Mouse (Mus musculus) CH12.LX (cell line): ENCODE results near the gene Tppp. TPM values are rescaled to one million over a fixed set of nuclear protein-coding genes. Genes with fewer than 3 reads are reported as not detected.
"Not testable (repeated sequence)": the region's sequence is repeated elsewhere in the genome, so short reads cannot be mapped to it uniquely, and the experiment has no call there.

Experiments
- DNase-seq: peaks from one replicate; pipeline ENCODE4 v3.0.0-alpha.2; 2013; ENCODE audit errors: extremely low read depth
- H3K27ac ChIP-seq: 2 replicates; pipeline ENCODE4 v1.5.1; 2012; ENCODE audit warnings: low read depth, mild to moderate bottlenecking, control low read depth, moderate library complexity; ENCODE audit not compliant: insufficient read depth
- H3K27me3 ChIP-seq: replicated peaks from 2 replicates; pipeline ENCODE3; 2012; ENCODE audit warnings: inconsistent platforms
- H3K36me3 ChIP-seq, 2 experiments: replicated peaks in 1 of 2; 2 replicates each; pipeline versions ENCODE3 to v1.6.1; 2012; ENCODE audit warnings: inconsistent platforms in 1 of 2, low read length in 1 of 2, mild to moderate bottlenecking in 1 of 2, mixed read lengths in 1 of 2, moderate library complexity in 1 of 2; ENCODE audit not compliant: control insufficient read depth in 1 of 2, insufficient read depth in 1 of 2
- H3K4me1 ChIP-seq, 2 experiments: 2 replicates each; pipeline ENCODE4 v1.6.1; 2012; ENCODE audit warnings: inconsistent platforms in 1 of 2, moderate library complexity in 1 of 2; ENCODE audit not compliant: insufficient read depth in 2 of 2, control insufficient read depth in 1 of 2
- H3K4me2 ChIP-seq: 2 replicates; pipeline ENCODE4 v1.6.1; 2012; ENCODE audit warnings: low read depth, mild to moderate bottlenecking, control low read depth; ENCODE audit not compliant: poor library complexity, insufficient read depth, severe bottlenecking
- H3K4me3 ChIP-seq, 3 experiments: fragments of 150-350 bp in 1 of 3; sonication (generic) in 1 of 3; replicated peaks in 1 of 3; 2 replicates each; pipeline versions ENCODE3 to v1.5.1; 2011 to 2012; ENCODE audit warnings: low read depth in 2 of 3, low read length in 2 of 3, mild to moderate bottlenecking in 2 of 3, moderate library complexity in 2 of 3, control low read depth in 1 of 3, improper control_type of control experiment in 1 of 3, inconsistent platforms in 1 of 3, mixed read lengths in 1 of 3; ENCODE audit not compliant: poor library complexity in 1 of 3
- H3K79me2 ChIP-seq: replicated peaks from 2 replicates; pipeline ENCODE4 v1.6.1; 2012; ENCODE audit warnings: mild to moderate bottlenecking, moderate library complexity; ENCODE audit not compliant: control insufficient read depth, poor library complexity, insufficient read depth, severe bottlenecking; ENCODE audit errors: extremely low read depth
- H3K9ac ChIP-seq: 2 replicates; pipeline ENCODE4 v1.6.1; 2012; ENCODE audit warnings: low read depth, mild to moderate bottlenecking, control low read depth, moderate library complexity; ENCODE audit not compliant: insufficient read depth
- H3K9me3 ChIP-seq: replicated peaks from 2 replicates; pipeline ENCODE3; 2012; ENCODE audit warnings: low read length, inconsistent platforms, mixed read lengths
- BHLHE40 ChIP-seq: IDR thresholded peaks from 2 replicates; pipeline ENCODE4 v1.6.1; 2011; ENCODE audit warnings: mild to moderate bottlenecking, low read depth, low read length, improper control_type of control experiment
- CHD1 ChIP-seq: IDR thresholded peaks from 2 replicates; pipeline ENCODE4 v1.6.1; 2012; ENCODE audit warnings: low read depth, low read length, improper control_type of control experiment, inconsistent platforms
- CHD2 ChIP-seq: IDR thresholded peaks from 2 replicates; pipeline ENCODE4 v1.6.1; 2011; ENCODE audit warnings: low read length, improper control_type of control experiment
- E2F4 ChIP-seq: IDR thresholded peaks from 2 replicates; pipeline ENCODE4 v1.6.1; 2011; ENCODE audit warnings: low read depth, low read length, improper control_type of control experiment; ENCODE audit not compliant: insufficient replicate concordance
- ELF1 ChIP-seq: IDR thresholded peaks from 2 replicates; pipeline ENCODE4 v1.6.1; 2014; ENCODE audit warnings: low read depth, mild to moderate bottlenecking, inconsistent platforms, low read length, improper control_type of control experiment
- EP300 ChIP-seq: IDR thresholded peaks from 2 replicates; pipeline ENCODE4 v1.6.1; 2011; ENCODE audit warnings: low read length, improper control_type of control experiment
- ETS1 ChIP-seq: conservative IDR thresholded peaks from 2 replicates; pipeline ENCODE4 v1.6.1; 2012; ENCODE audit warnings: low read depth, mild to moderate bottlenecking, inconsistent platforms, low read length, improper control_type of control experiment, moderate library complexity
- HCFC1 ChIP-seq: IDR thresholded peaks from 2 replicates; pipeline ENCODE4 v1.6.1; 2012; ENCODE audit warnings: low read depth, mild to moderate bottlenecking, inconsistent platforms, low read length, improper control_type of control experiment
- JUND ChIP-seq: conservative IDR thresholded peaks from 2 replicates; pipeline ENCODE4 v1.6.1; 2011; ENCODE audit warnings: low read depth, low read length, improper control_type of control experiment
- KAT2A ChIP-seq: IDR thresholded peaks from 2 replicates; pipeline ENCODE4 v1.6.1; 2012; ENCODE audit warnings: low read length, improper control_type of control experiment, inconsistent platforms; ENCODE audit not compliant: insufficient replicate concordance
- MAFK ChIP-seq: IDR thresholded peaks from 2 replicates; pipeline ENCODE4 v1.6.1; 2011; ENCODE audit warnings: low read length, improper control_type of control experiment; ENCODE audit not compliant: insufficient replicate concordance
- MAZ ChIP-seq: IDR thresholded peaks from 2 replicates; pipeline ENCODE4 v1.6.1; 2012; ENCODE audit warnings: low read depth, mild to moderate bottlenecking, inconsistent platforms, low read length, improper control_type of control experiment, moderate library complexity
- MEF2A ChIP-seq: IDR thresholded peaks from 2 replicates; pipeline ENCODE4 v1.6.1; 2014; ENCODE audit warnings: low read depth, mild to moderate bottlenecking, inconsistent platforms, low read length, improper control_type of control experiment, borderline replicate concordance
- MXI1 ChIP-seq: IDR thresholded peaks from 2 replicates; pipeline ENCODE4 v1.6.1; 2011; ENCODE audit warnings: mild to moderate bottlenecking, low read depth, low read length, improper control_type of control experiment
- MYC ChIP-seq: IDR thresholded peaks from 2 replicates; pipeline ENCODE4 v1.6.1; 2011; ENCODE audit warnings: low read depth, mild to moderate bottlenecking, improper control_type of control experiment, low read length
- NELFE ChIP-seq: IDR thresholded peaks from 2 replicates; pipeline ENCODE4 v1.6.1; 2011; ENCODE audit warnings: low read depth, low read length, improper control_type of control experiment
- NRF1 ChIP-seq: IDR thresholded peaks from 2 replicates; pipeline ENCODE4 v1.6.1; 2014; ENCODE audit warnings: low read depth, mild to moderate bottlenecking, inconsistent platforms, low read length, improper control_type of control experiment, moderate library complexity
- PAX5 ChIP-seq: IDR thresholded peaks from 2 replicates; pipeline ENCODE4 v1.6.1; 2012; ENCODE audit warnings: low read length, inconsistent platforms, mixed read lengths
- POLR2AphosphoS2 ChIP-seq: IDR thresholded peaks from 2 replicates; pipeline ENCODE4 v1.6.1; 2011; ENCODE audit warnings: low read depth, low read length, improper control_type of control experiment
- SIN3A ChIP-seq: IDR thresholded peaks from 2 replicates; pipeline ENCODE4 v1.6.1; 2012; ENCODE audit warnings: low read length, improper control_type of control experiment, inconsistent platforms
- SMC3 ChIP-seq: IDR thresholded peaks from 2 replicates; pipeline ENCODE4 v1.6.1; 2011; ENCODE audit warnings: low read depth, low read length, improper control_type of control experiment
- TCF12 ChIP-seq: IDR thresholded peaks from 2 replicates; pipeline ENCODE4 v1.6.1; 2014; ENCODE audit warnings: low read depth, mild to moderate bottlenecking, inconsistent platforms, low read length, improper control_type of control experiment
- UBTF ChIP-seq: IDR thresholded peaks from 2 replicates; pipeline ENCODE4 v1.6.1; 2012; ENCODE audit warnings: low read depth, mild to moderate bottlenecking, inconsistent platforms, low read length, improper control_type of control experiment, moderate library complexity
- USF1 ChIP-seq: IDR thresholded peaks from 2 replicates; pipeline ENCODE4 v1.6.1; 2014; ENCODE audit warnings: low read depth, mild to moderate bottlenecking, inconsistent platforms, low read length, improper control_type of control experiment
- USF2 ChIP-seq: conservative IDR thresholded peaks from 2 replicates; pipeline ENCODE4 v1.6.1; 2011; ENCODE audit warnings: low read depth, low read length, improper control_type of control experiment
- ZC3H11A ChIP-seq: IDR thresholded peaks from 2 replicates; pipeline ENCODE4 v1.6.1; 2012; ENCODE audit warnings: low read depth, mild to moderate bottlenecking, inconsistent platforms, low read length, improper control_type of control experiment
- ZKSCAN1 ChIP-seq: IDR thresholded peaks from 2 replicates; pipeline ENCODE4 v1.6.1; 2012; ENCODE audit warnings: low read depth, inconsistent platforms, low read length, improper control_type of control experiment, borderline replicate concordance
- ZMIZ1 ChIP-seq: IDR thresholded peaks from 2 replicates; pipeline ENCODE4 v1.6.1; 2012; ENCODE audit warnings: low read depth, mild to moderate bottlenecking, inconsistent platforms, low read length, improper control_type of control experiment
- dilution Hi-C: fragments of 300-500 bp; cut with MboI; formaldehyde crosslinking; loops from 2 replicates; pipeline ENCODE4 v1.14.3; 2020; ENCODE audit warnings: low sequenced_read_pairs; ENCODE audit not compliant: extremely low pct_unique_long_range_greater_than_20kb, extremely low pct_ligation_motif_present
- in situ Hi-C: fragments of 300-500 bp; cut with MboI; formaldehyde crosslinking; loops from 3 replicates; pipeline ENCODE4 v1.14.3; 2019; ENCODE audit warnings: low sequenced_read_pairs, low pct_ligation_motif_present, low pct_unique_long_range_greater_than_20kb, mixed read lengths
- polyA plus RNA-seq: library from polyadenylated mRNA; unstranded; fragments of >175 nt; gene quantifications from 2 replicates; pipeline ENCODE4 v1.2.1, GENCODE M21; 2012; ENCODE audit warnings: low read depth; ENCODE audit not compliant: insufficient read length
- total RNA-seq, 2 experiments: library from RNA; depleted of rRNA; stranded (reverse); fragments of 300-350 nt in 1 of 2; fragments of >200 nt in 1 of 2; gene quantifications; 2 replicates each; pipeline ENCODE4 v1.2.3; 2012 to 2014

Tppp gene
- total and polyA plus RNA-seq, 3 experiments: 0.05 to 0.08 TPM; not detected in 1

DNA sequence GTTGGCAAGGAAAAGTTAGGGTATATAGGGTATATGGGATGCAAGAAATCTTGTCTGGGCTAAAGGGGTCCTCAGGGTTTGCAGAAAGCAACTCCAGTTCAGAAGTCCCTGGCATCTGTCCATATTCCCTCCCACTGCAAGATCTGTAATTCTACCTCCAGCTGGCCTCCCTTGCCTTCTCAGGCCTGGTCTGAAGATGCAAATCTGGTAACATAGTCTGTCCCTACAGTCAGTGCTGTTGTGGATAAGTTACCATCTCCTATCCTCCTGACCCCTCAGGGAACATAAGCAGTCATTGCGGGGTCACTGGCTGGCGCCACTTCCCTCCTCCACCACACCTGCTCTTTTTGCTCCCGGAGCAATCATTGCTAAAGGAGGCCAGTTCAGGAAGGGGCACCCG lies 6.7 kb downstream of the Tppp start:
- dilution Hi-C loops: no loop called here
- H3K9me3 ChIP-seq: no peaks in the 10 kb centered on the region
- TF ChIP-seq MYC (no peak), ZKSCAN1 (no peak), USF1 (no peak), MAZ (no peak), MXI1 (no peak), HCFC1 (no peak), POLR2AphosphoS2 (no peak), UBTF (no peak), KAT2A (no peak), MEF2A (no peak), CHD1 (no peak), MAFK (no peak), JUND (no peak), E2F4 (no peak), SIN3A (no peak), EP300 (no peak), NRF1 (no peak), USF2 (no peak), SMC3 (no peak)
- no peaks in the 10 kb centered on the region for H3K36me3 ChIP-seq
- peaks cover 39% of the 10 kb centered on the region for H3K27me3 ChIP-seq
- no peak overlapping the region for H3K4me2 ChIP-seq
- in situ Hi-C loops: no loop called here
- H3K27ac ChIP-seq: no peak overlapping the region
- no peak overlapping the region for H3K4me3 ChIP-seq
- no peak for DNase-seq
- no peak overlapping the region for H3K9ac ChIP-seq
- no peaks in the 10 kb centered on the region for H3K79me2 ChIP-seq
- H3K4me1 ChIP-seq: peaks cover 0 to under 1% of the 10 kb centered on the region in 2 experiments; a peak in 2 of 4 replicates

DNA sequence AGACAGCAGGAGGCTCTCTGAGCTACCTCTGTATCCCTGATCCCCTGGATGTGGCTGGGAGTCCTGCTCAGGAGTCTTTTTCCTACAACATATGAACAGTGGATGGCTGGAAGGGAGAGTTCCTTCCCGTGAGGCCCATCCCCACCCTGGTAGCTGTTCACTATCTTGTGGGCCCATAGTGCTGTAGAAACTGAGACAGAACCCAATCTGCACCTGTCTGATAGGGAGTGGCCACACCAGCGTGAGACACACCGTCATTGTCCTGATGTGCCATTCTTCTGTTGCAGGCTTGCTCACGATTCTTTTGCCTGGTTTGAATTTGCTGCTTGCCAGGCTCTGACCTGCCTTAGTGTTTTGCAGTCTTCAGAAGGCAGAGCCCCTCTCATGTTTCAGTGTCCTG lies 8.2 kb downstream of the Tppp start:
- H3K4me1 ChIP-seq: no peaks in the 10 kb centered on the region
- in situ Hi-C loops: no loop called here
- DNase-seq: no peak
- H3K4me3 ChIP-seq: no peak overlapping the region
- no peaks in the 10 kb centered on the region for H3K9me3 ChIP-seq
- dilution Hi-C loops: no loop called here
- H3K9ac ChIP-seq: no peak overlapping the region
- H3K27ac ChIP-seq: no peak overlapping the region
- peaks cover 25% of the 10 kb centered on the region for H3K27me3 ChIP-seq
- no peak overlapping the region for H3K4me2 ChIP-seq
- H3K36me3 ChIP-seq: no peaks in the 10 kb centered on the region
- TF ChIP-seq PAX5 (no peak), MEF2A (no peak), MXI1 (no peak), ZMIZ1 (no peak), BHLHE40 (no peak), ZC3H11A (no peak), MAZ (no peak), ETS1 (no peak), NELFE (no peak), TCF12 (no peak), CHD2 (no peak), MYC (no peak), ELF1 (no peak)
- TF ChIP-seq, all 38 proteins: peak for 0
- H3K79me2 ChIP-seq: no peaks in the 10 kb centered on the region

DNA sequence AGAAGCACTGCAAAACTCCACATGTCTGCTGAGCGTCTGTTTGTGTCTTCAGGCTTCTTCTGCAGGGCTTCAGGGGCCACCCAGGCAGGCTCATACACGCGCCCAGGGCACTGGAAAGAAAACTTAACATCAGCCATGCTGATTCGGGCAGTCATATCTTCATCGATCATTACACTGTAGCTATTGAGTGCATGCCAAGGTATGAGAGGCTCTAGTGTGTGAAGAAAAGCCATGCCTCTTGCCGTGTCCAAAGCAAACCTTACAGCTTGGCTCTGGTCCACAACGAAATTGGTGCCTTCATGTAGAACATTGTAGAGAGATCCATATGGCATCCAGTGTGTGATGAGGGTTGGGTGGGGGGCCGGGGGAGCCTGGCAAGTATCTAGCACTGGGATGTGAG lies 9.8 kb downstream of the Tppp start:
- peaks cover 10% of the 10 kb centered on the region for H3K27me3 ChIP-seq
- H3K9ac ChIP-seq, H3K4me3 ChIP-seq, dilution Hi-C loops, H3K4me1 ChIP-seq, in situ Hi-C loops, H3K4me2 ChIP-seq, H3K79me2 ChIP-seq, H3K9me3 ChIP-seq, H3K27ac ChIP-seq, DNase-seq, H3K36me3 ChIP-seq: not testable (repeated sequence)
